Mouse (Mus musculus) liver, adult 2 months (tissue): Measurements from ENCODE around the gene C2cd4a.

Experiments used
- CTCF ChIP-seq: fragments of 200-500 bp; IDR thresholded peaks from 2 replicates; pipeline ENCODE4 v1.5.1; 2011; ENCODE audit warnings: low read depth, low read length, control low read depth
- POLR2A ChIP-seq: fragments of 200-500 bp; IDR thresholded peaks from 2 replicates; pipeline ENCODE4 v1.6.1; 2011; ENCODE audit warnings: low read length, control low read depth; ENCODE audit not compliant: insufficient read depth; ENCODE audit errors: extremely low read depth

DNA sequence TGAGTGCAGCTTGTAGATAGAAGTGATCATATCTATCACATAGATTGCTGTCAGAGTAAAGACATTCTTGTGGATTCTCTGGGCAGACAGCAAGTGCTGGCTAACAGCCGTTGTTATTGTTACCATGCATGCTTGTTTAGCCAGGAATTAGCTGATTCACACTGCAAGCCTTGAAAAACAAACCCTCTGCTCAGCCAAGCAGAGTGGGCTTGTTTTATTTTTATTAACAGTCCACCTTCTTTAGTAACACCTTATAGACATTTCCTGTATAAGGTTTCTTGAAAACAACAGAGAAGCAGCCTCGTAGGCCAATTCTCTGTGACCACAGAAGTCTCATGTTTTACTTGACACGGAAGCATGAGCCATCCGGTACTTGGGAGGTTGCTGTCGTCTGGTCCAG lies 2.4 kb upstream of the C2cd4a start:
- TF ChIP-seq POLR2A = no peak
- TF ChIP-seq CTCF = no peak
